7 mouse cellular contexts compared by ENCODE assay signal in the genomic region with DNA sequence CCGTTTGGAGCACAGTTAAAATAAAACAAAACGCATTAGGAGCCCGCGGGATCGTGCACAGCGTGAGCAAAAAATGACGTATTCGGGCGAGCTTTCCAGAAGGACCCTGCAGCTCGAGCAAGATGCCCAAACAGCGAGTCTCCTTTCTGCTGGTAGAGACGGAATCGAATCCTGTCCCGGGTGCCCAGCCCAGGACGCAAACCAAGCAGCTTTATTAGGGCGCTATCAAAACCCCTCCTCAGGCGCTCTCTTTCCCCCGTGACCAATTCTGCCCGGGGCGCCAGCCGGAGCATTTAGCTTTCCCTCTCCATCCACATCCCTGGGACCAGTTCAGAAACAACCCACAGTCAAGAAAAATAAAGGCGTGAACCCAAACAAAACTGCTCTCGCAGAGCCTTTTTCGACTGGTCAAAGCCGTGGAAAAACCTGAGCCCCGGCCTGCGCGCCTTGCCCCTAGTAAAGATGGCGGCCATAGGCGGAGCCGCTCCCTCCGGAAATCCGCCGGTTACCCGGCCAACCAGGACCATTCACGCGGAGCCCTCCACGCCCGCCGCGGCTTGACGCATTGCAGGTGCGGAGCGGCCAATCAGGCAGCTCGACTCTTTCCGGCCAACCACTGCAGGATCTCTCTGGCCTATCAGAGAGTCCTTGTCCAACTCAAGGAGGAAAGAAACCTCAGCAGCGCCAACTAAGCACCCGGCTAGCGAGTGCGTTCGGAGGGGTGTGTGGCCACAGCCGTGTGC. TPM values are rescaled to one million over a fixed set of nuclear protein-coding genes. Genes with fewer than 3 reads are reported as not detected.
DNase-seq lines count a peak whose midpoint lies in the region; ATAC-seq lines count a peak whose summit lies in the region.

No protein-coding gene starts in this region.

- H3K27me3 ChIP-seq in intestine, embryonic 15.5 days (replicated peaks) = no peaks in the 10 kb centered on the region
- H3K27me3 ChIP-seq in midbrain, embryonic 11.5 days (ENCODE audit: control insufficient read depth, insufficient read depth, low read length) = no peaks in the 10 kb centered on the region

- intact Hi-C loops in gastrocnemius, postnatal 36 days (cut with DNase I) = no loop called here
- intact Hi-C loops in left cerebral cortex, postnatal 36 days (cut with DNase I) = loop anchor here (1.0 to 5.0 kb wide), 3 partner anchors 12 to 384 kb away; partner anchors contain the start of genes Calm1 and Ttc7b

- no peaks in the 10 kb centered on the region for H3K36me3 ChIP-seq in intestine, embryonic 15.5 days
- no peaks in the 10 kb centered on the region for H3K36me3 ChIP-seq in midbrain, embryonic 11.5 days (ENCODE audit: control insufficient read depth, insufficient read depth, low read length)

- ATAC-seq in intestine, embryonic 15.5 days = peak; percentile 98
- peak; percentile 100 for ATAC-seq in midbrain, embryonic 11.5 days (ENCODE audit: low FRiP score)

- WGBS in intestine, embryonic 15.5 days = under 1% methylated on average over 52 of the region's 52 CpGs
- WGBS in midbrain, embryonic 11.5 days = under 1% methylated on average over 52 of the region's 52 CpGs

- DNase-seq in adrenal gland, adult 2 months = peak; percentile 99
- DNase-seq in embryo, embryonic 11.5 days (ENCODE audit: low read depth, low spot score) = peak; percentile 96
- peak; percentile 96 to 99 for DNase-seq in gastrocnemius, postnatal 36 days
- peak; percentile 100 for DNase-seq in left cerebral cortex, postnatal 36 days (ENCODE audit: low spot score in 2 of 2)
- peak; percentile 99 for DNase-seq in midbrain, embryonic 11.5 days (ENCODE audit: low spot score, missing footprints)
- peak; percentile 99 for DNase-seq in skeletal muscle tissue, adult 2 months (ENCODE audit: low read depth, low spot score)

- peak overlapping the region; percentile 66 for H3K4me3 ChIP-seq in intestine, embryonic 15.5 days (replicated peaks)
- peak overlapping the region; percentile 59 for H3K4me3 ChIP-seq in midbrain, embryonic 11.5 days (ENCODE audit: low read depth, low read length)

- H3K4me2 ChIP-seq in intestine, embryonic 15.5 days (replicated peaks) = peak overlapping the region; percentile 84
- peak overlapping the region; percentile 86 for H3K4me2 ChIP-seq in midbrain, embryonic 11.5 days

- peaks cover 3% of the 10 kb centered on the region for H3K4me1 ChIP-seq in intestine, embryonic 15.5 days (replicated peaks)
- H3K4me1 ChIP-seq in midbrain, embryonic 11.5 days (ENCODE audit: control insufficient read depth, insufficient read depth, low read length) = peaks cover 12% of the 10 kb centered on the region

- peak overlapping the region; percentile 99 for H3K27ac ChIP-seq in intestine, embryonic 15.5 days
- peak overlapping the region; percentile 98 for H3K27ac ChIP-seq in midbrain, embryonic 11.5 days (ENCODE audit: low read depth, low read length)

- H3K9ac ChIP-seq in intestine, embryonic 15.5 days = peak overlapping the region; percentile 75
- peak overlapping the region; percentile 94 for H3K9ac ChIP-seq in midbrain, embryonic 11.5 days (ENCODE audit: low read length)

- H3K9me3 ChIP-seq in intestine, embryonic 15.5 days = no peaks in the 10 kb centered on the region
- no peaks in the 10 kb centered on the region for H3K9me3 ChIP-seq in midbrain, embryonic 11.5 days (ENCODE audit: control insufficient read depth, low read length)

RNA-seq across cellular contexts. Expression of gene Calm1, which starts 12.1 kb away (rescaled TPM):
- 100 to 1,000 TPM; 404 to 437 TPM for total RNA-seq in adrenal gland, adult 2 months (2021)
- 370 and 455 TPM in 2 replicates for polyA plus RNA-seq in adrenal gland, adult 2 months (2012; rRNA removed)
- 100 to 1,000 TPM; 484 to 513 TPM for total RNA-seq in gastrocnemius, postnatal 36 days (2021)
- polyA plus RNA-seq in intestine, embryonic 15.5 days (2015; fragmentation: Nextera tagmentation; extraction: Ambion mirVana) = 2,249 and 2,526 TPM in 2 replicates
- total RNA-seq in left cerebral cortex, postnatal 36 days (2021) = 1,000 to 10,000 TPM; 2,172 to 2,300 TPM
- 1,565 and 1,591 TPM in 2 replicates for polyA plus RNA-seq in midbrain, embryonic 11.5 days (2014; fragmentation: Nextera tagmentation; extraction: Ambion mirVana)

RNA-seq across cellular contexts. Expression of gene Nrde2, which starts 27.7 kb away (rescaled TPM):
- 10 to 100 TPM; 12.8 to 17.2 TPM for total RNA-seq in adrenal gland, adult 2 months (2021)
- 4.6 and 4.8 TPM in 2 replicates for polyA plus RNA-seq in adrenal gland, adult 2 months (2012; rRNA removed)
- 1 to 10 TPM; 6.8 to 9.3 TPM for total RNA-seq in gastrocnemius, postnatal 36 days (2021)
- 10.2 and 12.1 TPM in 2 replicates for polyA plus RNA-seq in intestine, embryonic 15.5 days (2015; fragmentation: Nextera tagmentation; extraction: Ambion mirVana)
- total RNA-seq in left cerebral cortex, postnatal 36 days (2021) = 10 to 100 TPM; 18.3 to 22.8 TPM
- 11.6 and 13.5 TPM in 2 replicates for polyA plus RNA-seq in midbrain, embryonic 11.5 days (2014; fragmentation: Nextera tagmentation; extraction: Ambion mirVana)

Comparison
In these comparisons a context has a peak if more than half of its experiments do, and no peak if none do; other contexts are left out.
1. Peak in every context shown above with its lines: DNase-seq, ATAC-seq, H3K4me3 ChIP-seq and H3K27ac ChIP-seq.
2. RNA of gene Calm1, which starts 12.1 kb away (total RNA-seq): 2,172 to 2,300 TPM in left cerebral cortex, postnatal 36 days; 484 to 513 TPM in gastrocnemius, postnatal 36 days and 404 to 437 TPM in adrenal gland, adult 2 months; every median in the first group is over 4 times any median in the second.